Mouse (Mus musculus) gonadal fat pad, adult 2 months (tissue): Measurements from ENCODE around the gene Pcp4l1. TPM values are rescaled to one million over a fixed set of nuclear protein-coding genes. Genes with fewer than 3 reads are reported as not detected.

ENCODE experiments used
- DNase-seq: peaks from one replicate; pipeline ENCODE4 v3.0.0-alpha.2; 2012; ENCODE audit warnings: low read depth
- polyA plus RNA-seq: library from polyadenylated mRNA; depleted of rRNA; stranded (reverse); fragments of >200 nt; gene quantifications from 2 replicates; pipeline ENCODE4 v1.2.3, GENCODE M21; 2012

Gene Pcp4l1
- polyA plus RNA-seq, 1 experiment, result 14.0 TPM

DNA sequence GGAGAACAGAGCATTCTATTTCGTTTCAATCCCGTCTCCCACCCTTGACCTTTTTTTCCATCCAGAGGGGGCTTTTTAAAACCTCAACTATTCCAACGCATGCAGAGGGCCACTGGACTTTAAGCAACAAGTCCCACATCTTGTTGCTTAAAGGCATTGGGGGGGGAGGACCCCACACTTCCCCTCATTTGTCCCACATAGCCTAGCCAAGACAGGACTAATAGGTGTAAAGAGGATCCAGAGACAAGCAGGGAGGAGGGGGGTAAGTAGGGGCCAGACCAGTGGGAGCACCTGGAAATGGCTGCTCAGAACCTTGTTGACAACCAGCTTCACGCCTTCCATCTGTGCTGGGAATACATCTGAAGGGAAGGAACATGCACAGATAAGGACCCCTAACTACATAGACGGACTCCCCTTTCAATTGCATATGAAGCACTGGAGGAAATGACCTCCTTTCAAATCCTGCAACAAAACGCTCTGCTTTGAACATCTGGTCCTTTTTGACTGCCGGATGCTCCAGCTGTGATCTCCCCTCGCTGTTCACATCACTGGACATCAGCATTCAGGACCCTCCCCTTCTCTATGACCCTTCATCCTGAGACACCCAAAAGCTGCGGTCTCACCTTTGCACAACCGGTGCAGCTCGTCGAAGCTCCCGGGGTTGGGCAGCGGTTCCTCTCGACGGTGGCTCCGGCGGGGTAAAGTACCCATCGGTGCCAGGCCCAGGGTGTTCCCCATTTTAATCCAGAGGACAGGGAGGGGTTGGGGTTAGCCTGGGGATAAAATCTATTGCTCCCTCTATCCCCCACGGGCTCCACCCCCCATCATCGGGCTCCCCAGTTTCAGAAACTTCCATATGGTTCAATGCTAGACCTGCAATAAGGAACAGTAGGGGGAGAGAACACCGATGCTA is 25.5 kb upstream of the Pcp4l1 start:
- no peak for DNase-seq

GRCm38 (mm10) chr1:171220871-171221270 is 24.8 kb upstream of the Pcp4l1 start:
- DNase-seq, result no peak

- no peak for DNase-seq
These were observed 20.3 kb upstream of the Pcp4l1 start for GRCm38 (mm10) chr1:171216241-171216955.

DNA sequence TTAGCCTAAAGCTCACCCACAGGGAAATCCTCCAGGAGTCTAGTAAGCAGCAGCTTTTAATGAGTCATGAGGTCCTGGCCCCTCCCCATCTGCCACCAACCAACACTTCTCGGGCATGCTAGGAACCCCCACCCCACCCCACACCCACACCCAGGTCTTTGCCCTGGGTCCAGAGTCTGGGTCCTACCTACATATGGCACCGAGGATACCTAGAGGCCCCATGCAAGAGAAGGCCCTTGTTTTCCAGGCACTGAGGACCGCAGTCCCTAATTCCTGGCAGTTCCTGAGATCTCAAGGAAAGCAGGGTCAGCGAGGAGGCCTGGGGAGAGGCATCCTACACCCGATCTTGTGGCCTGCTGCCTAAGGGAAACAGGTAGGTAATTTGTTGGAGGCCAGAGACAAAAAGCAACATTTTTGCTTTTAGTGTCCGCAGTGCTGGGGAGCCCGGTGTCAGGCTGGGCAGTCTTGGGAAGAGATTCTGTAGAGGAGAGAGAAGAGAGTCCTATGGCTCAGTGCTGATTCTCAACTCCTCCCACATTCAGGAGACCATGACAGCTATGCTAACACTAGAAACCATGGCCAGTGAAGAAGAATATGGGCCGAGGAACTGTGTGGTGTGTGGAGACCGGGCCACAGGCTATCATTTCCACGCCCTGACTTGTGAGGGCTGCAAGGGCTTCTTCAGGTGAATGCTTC is 17.9 kb upstream of the Pcp4l1 start, which contains the start of gene Nr1i3:
Gene Nr1i3, plus strand, starts transcription at position 170 of the 696 bp plus-strand sequence.
- DNase-seq, result no peak

DNA sequence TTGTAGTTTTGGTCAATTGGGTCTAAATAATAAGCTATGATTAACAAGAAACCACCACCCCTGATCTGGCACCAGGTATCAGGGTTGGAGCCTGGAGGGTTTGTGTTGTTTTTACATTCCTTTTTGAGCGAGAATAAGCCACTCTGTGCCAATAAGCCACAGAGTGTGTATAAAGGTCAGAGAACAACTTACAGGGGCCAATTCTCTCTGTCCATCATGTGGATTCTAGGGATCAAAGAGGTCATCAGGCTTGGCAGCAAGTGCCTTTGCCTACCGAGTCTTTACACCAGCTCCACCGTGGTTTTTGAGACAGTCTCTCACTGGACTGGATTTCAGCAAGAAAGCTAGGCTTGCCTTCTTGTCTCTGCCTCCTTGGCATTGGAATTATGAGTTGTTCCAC is 16.8 kb upstream of the Pcp4l1 start:
- DNase-seq, result no peak

DNA sequence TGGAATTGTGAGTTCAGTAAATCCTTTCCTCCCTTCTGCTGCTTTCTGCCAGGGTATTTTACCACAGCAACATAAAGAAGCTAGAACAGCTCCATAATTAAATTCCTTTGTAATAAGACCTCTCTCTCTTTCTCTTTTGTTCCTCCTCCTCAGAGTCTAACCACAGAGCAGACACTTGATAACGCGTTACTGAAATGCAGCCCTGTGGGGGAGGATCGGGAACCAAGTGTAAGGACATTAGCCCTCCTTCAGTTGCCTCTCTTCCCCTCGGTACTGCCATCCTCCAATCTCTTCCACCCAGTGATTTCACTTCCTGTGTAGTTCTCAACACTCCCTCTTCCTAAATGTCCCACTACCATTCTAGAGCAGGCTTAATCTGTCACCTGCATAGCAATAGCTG is 13.3 kb upstream of the Pcp4l1 start:
- DNase-seq, result no peak

DNA sequence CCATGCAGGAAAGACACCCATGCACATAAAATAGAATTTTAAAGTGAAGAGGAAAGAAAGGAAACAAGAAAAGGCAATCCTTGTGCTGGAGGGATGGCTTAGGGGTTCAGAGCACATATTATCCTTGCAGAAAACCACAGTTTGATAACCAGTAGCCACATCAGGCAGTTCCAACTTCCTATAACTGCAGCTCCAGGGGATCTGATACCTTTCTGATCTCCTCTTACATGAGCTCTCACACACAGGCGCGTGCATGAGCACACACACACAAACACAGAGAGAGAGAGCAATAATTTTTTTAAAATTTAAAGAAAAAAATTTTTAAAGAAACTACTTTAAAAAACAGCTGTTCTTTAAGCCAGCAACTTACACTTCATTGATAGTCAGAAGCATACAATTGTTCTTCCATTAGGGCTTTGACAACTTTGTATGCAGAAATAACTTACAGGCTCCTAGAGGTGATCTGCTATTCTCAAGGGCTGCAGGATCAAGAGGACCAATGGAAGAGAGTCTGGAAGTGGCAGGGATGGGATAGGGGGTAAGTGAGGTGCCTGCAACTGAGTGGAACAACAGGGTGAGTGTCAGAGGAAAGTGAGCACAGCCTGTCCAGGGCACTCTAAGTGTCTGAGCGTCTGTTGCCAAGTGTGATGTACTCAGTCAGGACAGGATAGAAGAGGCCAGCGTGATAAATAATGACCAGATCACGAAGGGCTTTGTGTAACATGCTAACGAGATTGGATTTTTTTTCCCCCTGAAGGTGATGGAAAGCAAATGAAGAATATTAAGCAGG is 9.8 kb upstream of the Pcp4l1 start:
- no peak for DNase-seq

- no peak for DNase-seq
These were observed 8.2 kb upstream of the Pcp4l1 start for GRCm38 (mm10) chr1:171204249-171204644.

DNA sequence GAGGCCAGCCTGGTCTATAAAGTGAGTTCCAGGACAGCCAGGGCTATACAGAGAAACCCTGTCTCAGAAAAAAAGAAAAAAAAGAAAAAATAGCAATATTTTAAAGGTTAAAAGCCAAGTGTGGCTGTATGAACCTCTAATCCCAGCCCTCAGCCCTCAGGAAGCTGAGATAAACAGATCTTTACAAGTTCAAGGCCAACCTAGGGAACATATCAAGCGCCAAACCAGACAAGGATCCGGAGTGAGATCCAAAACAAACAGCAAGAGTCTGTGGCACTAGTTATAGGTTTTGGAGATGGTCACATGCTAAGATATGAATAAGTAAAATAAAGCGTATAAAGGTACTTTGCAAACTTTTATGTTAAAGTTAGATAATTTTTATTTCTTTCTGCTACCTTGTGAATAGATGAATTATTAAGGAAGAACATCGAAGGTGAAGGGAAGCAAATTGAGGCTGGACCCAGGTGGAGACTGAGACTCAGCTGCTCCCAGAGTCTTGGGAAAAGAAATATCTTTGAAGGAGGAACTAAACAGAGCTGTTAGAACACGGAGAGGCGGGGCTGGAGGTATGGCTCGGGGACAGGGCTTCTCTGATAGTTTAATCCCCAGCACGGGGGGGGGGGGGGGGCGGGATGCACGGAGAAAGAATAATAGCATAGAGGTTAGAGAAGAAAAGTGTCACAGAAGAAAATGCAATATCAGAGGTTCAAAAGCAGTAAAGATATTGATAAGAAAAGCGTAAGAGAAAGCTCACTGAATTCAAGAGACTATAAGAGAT is 7.6 kb upstream of the Pcp4l1 start:
- DNase-seq, result no peak

DNA sequence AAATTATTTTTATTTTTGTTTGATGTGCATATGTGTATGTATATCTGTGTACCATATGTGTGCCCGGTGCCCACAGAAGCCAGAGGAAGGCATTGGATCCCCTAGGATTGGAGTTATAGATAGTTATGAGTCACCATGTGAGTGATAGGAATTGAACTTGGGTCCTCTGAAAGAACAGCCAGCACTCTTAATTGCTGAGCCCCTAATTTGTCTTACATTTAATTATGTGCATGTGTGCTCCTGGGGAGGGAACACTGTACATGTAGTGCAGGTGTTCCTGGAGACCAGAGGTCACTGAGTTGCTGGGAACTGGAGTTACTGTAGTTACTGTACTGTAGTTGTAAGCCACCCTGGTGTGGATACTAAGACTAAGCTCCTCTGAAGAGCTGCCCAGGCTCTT is 4.7 kb upstream of the Pcp4l1 start:
- DNase-seq, result no peak

GRCm38 (mm10) chr1:171199532-171199931 is 3.5 kb upstream of the Pcp4l1 start:
- DNase-seq, result no peak

GRCm38 (mm10) chr1:171195046-171195822 is 834 bp downstream of the Pcp4l1 start:
- no peak for DNase-seq

DNA sequence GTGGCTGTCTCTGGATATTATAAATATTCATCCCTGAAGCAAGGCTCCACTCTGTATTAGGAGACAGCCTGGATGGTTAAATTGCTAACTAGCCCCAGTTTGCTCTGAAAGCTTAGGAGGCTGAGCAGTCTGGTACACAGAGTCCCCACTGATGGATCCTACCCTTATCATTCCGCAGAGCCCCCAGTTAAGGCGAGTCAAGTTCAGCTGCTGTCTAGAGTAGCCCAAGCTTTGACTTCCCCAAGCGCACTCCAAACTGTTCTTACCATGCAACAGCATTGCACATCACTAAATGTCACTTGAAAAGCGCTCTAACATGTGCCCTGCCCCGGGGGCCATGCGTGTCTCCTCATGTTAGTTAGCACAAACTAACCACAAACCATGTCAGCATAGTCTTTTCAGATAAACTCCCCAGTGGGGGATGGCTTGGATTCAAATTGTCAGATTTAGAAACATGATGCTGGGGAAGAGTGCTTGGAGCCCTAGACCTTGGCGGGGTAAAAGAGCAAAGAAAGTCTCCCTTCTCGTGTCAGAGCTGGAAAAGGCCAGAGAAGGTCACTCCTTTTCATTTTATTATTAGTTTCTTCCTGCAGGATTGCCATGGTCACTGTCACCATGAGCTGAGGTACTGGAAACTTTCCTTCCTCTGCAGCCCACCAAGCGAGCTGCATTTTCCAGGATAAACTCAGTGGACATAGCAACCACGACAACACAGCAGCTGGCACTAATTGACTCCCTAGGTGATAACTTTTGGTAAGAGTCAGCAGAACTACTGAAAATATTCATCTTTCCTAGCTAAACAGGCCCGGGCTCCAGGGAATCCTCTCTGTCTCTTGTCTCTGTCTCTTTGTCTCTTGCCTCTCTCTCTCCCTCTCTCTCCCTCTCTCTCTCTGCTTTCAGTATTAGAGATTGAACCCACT is 1.9 kb downstream of the Pcp4l1 start:
- no peak for DNase-seq

GRCm38 (mm10) chr1:171193093-171193840 is 2.8 kb downstream of the Pcp4l1 start:
- DNase-seq, result no peak

- DNase-seq, result no peak
These were observed 3.8 kb downstream of the Pcp4l1 start for GRCm38 (mm10) chr1:171192283-171192682.

- no peak for DNase-seq
These were observed 5.2 kb downstream of the Pcp4l1 start for GRCm38 (mm10) chr1:171190832-171191231.

DNA sequence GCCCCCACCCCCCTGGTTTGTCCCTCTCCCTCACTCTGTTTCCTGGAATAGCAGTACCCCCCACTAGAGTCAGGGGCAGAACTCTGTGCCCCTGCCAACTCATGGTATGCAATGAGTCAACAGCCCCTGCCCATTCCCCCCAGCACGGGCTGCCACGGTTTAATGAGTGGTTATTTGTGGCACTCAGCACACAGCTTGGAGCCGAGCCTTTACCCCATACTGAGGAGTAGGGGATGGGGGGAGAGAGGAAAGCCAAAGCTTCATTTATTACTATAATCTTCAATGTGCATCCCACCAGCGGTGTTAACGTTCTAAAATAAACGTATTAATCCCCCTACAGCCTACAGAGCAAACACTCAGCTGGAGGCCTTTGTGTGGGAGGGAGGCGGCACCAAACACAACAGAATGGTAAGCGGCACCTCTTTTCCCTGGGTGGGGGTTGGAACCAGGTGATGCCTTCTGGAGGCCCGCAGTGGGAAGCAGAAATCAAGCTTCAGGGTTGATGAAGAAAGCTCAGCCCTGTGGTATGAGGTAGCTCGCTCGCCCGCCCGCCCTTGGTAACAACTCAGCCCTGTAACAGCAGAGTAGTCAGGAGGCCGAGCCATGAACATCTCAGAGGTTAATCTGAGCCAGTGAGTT is 6.5 kb downstream of the Pcp4l1 start:
- no peak for DNase-seq

GRCm38 (mm10) chr1:171189046-171189445 is 7.0 kb downstream of the Pcp4l1 start:
- DNase-seq, result no peak
